Mouse (Mus musculus) left cerebral cortex, adult 8-10 months (tissue): ENCODE measurements around the gene Pacrg. TPM values are rescaled to one million over a fixed set of nuclear protein-coding genes. Genes with fewer than 3 reads are reported as not detected.

Source experiments
- DNase-seq, 2 experiments: peaks; one replicate each; pipeline ENCODE4 v3.0.0; 2022; ENCODE audit warnings: low spot score in 2 of 2
- total RNA-seq, 4 experiments: library from RNA; stranded (reverse); gene quantifications; 2 replicates each; pipeline ENCODE4 v1.2.4; 2022

Gene Pacrg
- total RNA-seq, 4 experiments from 2014 or later: 19.2 to 25.9 (median 21.6) TPM

DNA sequence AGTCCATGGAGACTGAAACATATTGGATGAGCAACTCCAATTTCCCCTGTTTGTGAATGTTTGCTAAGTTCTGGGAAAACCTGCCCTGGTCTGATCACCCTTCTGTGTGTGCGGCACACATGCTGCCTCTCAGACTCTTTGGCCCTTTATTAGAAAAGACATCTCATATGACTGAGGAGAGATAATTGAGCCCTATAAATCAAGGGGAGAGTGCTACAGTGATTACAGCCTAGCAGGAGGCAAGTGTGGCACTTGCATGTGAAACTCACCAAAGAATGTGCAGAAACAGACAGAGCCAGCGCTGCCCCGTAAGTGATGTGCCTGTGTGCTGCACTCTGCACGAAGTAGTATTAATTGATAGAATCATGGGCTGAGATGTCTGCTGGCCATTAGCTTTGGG is 383.7 kb downstream of the Pacrg start:
- DNase-seq: no peak

DNA sequence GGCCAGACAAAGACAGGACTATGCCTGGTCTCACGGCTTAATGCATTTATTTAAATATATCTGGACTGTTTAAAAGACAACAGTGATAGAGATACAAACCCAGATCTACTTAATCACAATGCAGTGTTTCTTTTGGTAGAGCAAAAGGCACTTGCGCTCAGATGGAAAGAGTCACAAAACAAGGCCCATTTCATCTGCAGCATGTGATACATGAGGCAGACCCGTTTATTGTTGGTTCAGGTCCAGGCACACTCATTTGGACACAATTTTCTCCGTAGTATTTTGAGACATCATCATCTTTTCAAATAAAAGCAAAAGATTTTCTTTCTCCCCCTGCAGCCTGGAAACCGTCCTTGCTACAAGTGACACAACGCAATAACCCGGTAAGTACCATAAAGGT is 384.1 kb downstream of the Pacrg start:
- no peak for DNase-seq

DNA sequence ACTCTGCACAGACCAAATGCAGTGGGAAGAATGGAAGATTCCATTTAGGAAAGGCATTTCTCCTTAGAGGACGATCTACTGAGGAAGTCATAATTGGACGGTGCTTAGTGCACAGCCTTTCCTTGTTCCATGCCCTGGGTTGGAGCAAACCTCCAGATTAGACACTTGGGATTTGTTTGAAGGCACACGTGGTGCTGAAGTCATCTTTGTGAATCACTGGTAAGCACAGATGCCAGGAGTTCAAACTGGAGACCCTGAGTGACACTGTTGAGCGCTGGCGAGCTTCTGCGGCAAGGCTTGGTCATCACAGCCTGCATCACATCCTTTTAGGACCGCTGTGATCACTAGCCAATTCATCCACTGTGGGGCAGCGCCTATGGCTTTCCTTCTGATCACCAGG is 385.7 kb downstream of the Pacrg start:
- peak in 1 of 2 experiments; percentile 58 for DNase-seq

DNA sequence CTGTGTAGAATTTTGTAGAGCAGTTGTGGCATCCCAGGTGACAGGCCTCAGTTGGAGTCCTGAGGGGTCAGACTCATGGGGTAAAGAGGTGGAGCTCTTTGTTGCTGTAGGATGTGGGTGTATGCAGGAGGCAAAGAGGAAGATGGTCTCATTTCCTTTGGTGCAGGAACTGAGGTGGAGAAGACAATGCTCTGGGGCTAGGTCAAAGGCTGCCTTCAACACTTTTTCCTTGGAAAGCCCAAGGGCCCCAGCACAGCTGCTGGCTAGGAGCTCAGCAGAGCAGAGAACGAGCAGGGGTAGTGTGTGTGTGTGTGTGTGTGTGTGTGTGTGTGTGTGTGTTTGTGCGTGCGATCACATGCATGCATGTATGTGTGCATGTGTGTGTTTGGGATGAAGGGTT is 387.3 kb downstream of the Pacrg start:
- no peak for DNase-seq

DNA sequence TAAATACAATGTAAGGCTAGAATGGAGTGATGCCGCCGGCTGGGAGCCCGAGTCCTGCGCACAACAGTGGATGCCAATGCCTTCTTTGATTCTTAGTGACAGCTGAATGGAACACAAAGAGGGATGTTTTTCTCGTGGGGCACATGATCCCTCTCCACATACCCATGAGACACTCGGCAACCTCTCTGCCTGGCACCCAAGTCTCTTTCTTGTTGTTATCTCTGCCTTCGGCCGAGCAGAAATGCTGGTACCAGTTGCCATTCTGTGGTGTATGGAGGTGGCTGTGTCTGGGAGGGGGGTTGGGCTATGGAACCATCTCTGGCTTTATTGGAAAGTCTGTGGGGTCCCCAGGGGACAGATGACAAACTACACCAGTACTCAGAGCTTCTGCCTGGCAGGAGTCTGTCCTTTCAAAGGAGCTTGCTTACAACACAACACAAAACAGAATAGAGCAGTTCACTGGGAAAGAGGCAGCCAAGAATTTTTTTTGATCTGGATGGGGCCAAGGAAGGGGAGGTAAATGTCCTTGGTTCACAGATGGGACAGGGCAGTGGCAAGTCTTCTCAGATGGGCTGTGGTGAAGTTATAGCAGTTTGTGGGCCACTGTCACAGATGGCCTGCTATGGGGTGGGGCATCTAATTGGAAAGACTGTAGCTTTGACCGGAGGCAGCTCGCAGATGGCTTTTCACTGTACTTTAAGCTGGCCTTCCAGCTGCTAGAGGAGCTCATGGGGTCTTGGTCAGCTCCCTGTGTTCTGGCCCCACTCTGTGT is 388.6 kb downstream of the Pacrg start:
- peak in 1 of 2 experiments; percentile 50 for DNase-seq

GRCm38 (mm10) chr17:10449800-10450299 is 390.3 kb downstream of the Pacrg start:
- no peak for DNase-seq

- no peak for DNase-seq
These were observed 391.7 kb downstream of the Pacrg start for GRCm38 (mm10) chr17:10448417-10448816.

DNA sequence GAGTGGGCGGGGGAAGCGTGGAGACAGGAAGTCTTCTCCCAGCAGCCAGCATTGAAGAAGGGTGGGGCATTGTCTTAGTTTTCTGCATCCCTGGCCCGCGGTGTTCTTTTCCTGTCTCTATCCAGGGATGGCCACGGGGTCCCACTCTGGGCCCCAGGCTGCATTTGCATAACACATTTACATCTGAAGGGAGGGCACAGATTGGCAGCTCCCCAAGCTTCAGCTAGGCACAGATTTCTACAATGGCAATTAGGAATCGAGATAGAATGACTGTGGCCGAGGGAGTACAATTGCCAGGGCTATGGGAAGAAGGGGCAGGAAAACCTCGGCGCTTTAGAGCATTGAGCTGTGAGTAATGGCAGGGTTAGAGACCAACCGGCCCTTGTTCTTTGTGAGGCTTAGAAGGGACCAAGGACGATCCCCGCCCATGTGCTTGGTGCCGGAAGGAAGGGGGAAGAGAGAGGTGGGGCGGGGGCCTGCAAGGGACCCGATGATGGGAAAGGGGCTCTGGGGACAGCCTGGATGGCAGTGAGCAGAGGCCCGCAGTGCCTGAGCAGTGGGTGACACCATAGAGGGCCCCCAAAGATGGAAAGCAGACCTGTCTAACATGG is 398.5 kb downstream of the Pacrg start:
- DNase-seq: peak in 1 of 2 experiments; percentile 34

DNA sequence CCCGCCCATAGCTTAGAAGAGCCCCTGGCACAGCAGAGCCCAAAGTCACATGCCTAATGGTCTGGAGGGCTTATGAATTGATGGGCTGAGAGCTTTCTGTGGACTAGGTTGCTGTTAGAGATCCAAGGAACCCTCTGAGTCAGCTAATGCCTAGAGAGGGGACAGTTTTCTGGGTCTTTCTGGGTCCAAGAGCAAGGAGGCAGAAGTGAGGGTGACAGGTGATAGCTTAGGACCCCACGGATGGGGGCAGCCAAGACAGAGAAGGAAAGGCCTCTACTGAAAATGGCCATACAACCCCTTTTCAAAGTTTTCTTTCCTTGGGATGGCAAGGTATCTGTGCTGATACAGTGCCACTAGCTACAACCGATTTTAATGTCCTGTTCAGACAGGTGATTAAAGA is 399.1 kb downstream of the Pacrg start:
- DNase-seq: no peak

DNA sequence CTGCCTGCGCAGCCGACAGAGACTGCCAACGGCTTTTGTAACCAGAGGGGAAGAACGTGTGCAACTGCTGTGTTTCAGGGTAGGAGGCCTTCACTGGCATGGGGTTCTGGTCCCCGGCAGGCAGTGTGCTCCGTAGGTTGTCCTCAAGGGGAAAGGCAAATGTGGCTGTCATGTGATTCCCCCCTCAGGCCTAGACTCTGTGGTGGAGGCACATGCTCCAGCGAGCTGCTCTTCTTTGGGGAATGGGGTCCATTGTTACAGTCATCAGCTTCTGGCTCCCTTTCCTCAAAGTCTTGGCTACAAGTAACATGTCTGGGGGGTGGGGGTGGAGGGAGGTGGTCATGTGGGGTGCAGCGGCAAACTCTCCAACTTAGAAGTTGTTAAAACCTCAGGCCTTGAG is 400.3 kb downstream of the Pacrg start:
- DNase-seq: no peak

GRCm38 (mm10) chr17:10434867-10435266 is 405.2 kb downstream of the Pacrg start:
- DNase-seq: no peak

DNA sequence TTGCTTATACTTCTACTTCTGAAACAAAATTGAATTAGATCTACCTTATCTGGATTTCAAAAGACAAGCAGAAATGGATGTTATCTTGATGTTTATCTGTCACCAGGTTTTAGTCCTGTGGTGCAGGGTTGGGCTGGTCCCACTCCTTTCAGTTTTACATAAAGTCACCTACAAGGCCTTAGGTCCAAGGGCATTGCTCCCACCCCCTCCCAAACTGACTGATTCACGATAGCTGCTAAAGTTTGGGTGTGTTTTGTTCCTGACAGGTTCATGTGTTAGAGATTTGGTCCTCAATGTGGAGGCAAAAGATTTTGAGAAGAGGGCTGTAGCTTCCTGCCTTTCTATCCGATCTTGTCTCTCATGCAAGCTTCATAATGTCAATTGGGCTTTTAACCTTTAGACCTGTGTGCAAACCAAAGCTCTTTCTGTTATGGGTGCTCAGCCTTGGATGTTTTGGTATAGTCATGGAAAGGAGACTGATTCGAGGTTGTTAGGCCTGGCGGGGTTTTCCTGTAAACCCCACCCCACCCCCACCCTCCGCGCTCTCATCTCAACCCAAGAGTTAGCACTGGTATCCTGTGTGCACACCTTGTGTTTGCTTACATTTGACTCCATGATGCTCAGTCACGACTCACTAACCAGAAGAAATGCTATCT is 407.5 kb downstream of the Pacrg start:
- DNase-seq: no peak

GRCm38 (mm10) chr17:10431849-10432524 is 408.1 kb downstream of the Pacrg start:
- DNase-seq: no peak

GRCm38 (mm10) chr17:10430831-10431230 is 409.3 kb downstream of the Pacrg start:
- DNase-seq: no peak

DNA sequence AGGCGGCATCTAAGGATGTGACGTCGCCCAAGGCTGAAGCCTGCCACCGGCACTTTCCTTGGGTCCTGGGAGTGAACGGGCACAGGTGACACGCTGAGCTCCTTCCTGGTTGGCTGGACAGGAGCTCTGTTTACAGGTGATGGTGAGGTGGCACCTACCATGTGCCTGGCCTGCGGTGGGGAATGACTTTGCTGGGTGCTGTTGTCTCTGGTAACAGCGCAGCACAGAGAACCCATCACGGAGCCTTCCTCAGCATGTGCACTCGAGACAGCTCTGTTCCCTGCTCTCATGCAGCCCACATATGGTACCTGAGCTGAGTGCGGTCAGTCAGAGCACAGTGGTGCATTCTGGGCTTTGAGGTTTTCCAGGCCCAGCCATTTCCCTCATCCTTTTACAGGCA is 410.7 kb downstream of the Pacrg start:
- no peak for DNase-seq

- no peak for DNase-seq
These were observed 414.8 kb downstream of the Pacrg start for GRCm38 (mm10) chr17:10425311-10425710.

DNA sequence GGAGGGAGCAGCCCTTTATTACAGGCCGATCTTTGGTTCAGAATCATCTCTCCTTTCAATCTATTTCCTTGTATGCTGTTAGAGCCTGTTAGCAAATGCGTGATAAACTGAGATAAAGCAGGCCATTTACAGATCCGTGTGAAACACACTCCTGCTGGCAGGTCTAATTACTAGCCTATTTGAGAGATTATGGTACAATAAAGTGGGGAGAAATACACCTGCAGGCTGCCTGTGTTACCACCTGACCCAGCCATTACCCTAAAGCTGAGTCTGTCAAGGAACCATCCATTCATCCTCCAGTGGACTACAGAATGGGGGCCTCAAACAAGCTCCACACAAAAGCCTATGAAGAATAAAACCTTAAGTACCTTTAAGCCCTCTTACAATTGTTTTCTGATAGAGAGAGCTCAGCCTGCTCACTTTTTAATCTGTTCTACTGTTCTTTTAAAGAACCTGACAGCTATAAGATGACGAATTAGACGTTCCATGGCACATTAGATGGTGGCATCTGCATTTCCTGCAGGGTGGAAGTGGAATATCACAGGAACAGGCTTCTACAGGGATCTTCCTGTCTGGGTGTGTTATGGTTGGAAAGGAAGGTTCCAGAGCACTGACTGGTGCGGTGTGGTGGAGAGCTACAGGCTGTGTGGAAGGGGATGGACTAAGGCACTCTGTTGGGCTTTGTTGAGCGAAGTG is 422.4 kb downstream of the Pacrg start:
- DNase-seq: no peak

DNA sequence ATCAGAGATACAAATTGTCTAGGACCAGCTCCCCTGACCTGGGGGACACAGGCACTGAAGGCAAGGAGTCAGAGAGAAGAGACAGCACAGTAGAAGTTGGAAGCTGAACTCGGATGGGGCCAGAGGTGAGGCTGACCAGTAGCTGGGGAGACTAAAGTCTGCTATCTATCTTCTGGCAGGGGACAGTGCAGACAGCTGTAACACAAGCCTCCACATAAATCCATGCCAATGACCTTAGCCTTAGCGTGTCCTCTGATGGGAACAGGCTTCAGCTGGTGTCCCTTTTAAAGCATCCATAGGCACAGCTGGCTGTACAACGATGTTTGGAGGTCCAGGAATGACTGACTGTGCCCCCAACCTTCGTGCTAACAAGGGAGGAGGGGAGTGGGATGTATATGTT is 423.1 kb downstream of the Pacrg start:
- DNase-seq: no peak

DNA sequence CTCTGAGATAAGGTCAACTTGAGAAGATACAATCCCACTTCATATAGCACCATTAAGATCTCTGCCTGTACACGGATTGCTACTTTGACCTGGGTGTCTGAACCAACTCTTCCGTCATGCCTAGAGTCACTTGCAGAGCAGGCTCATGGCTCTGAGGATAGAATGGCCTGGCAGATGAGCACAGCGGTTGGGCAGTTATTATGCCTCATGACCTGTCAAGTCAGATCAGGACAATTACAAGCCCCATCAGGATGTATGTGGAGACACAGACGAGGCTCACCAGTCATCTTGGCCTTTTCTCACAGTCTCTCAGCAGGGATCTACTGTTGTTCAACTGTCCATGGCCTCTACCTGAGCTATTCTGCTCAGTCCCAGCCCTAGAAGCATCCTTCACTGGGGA is 424.0 kb downstream of the Pacrg start:
- no peak for DNase-seq

DNA sequence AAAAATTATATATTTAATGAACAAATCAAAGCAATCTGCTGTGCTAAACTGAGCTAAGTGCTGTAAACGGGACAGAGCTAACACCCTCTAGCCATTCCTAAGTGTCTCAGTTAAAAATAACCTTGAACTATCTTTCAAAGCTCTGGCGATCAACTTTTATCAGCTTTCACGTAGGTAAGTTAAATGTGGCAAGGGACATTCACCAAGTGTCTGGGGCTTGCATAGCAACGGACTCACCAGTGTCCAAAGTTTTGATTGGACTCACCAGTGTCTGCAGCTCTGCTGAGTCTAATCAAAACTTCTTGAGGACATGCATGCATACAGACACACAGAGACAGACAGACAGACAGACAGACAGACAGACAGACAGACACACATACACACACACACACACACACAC is 425.7 kb downstream of the Pacrg start:
- DNase-seq: no peak

DNA sequence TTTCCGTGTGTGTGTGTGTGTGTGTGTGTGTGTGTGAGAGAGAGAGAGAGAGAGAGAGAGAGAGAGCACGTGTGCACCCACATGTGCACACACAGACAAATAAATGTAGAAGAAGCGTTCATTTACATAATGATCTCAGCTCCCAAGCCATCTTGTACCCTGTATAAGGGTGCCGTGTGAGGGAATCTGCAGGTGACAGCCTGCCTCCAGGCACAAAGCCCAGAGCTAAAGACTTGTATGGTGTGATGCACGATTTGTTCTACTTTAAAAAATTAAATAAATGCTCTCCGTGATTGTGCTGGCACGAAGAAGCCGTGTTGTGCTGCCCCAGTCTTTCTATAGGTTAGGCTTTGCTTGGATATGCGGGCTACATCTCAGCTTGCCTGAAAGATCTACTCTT is 426.2 kb downstream of the Pacrg start:
- no peak for DNase-seq
